Mouse (Mus musculus) heart, postnatal 4 days (tissue): ENCODE measurements around the gene Fpr1. TPM values are rescaled to one million over a fixed set of nuclear protein-coding genes. Genes with fewer than 3 reads are reported as not detected.
"Not testable (repeated sequence)": the region's sequence is repeated elsewhere in the genome, so short reads cannot be mapped to it uniquely, and the experiment has no call there.

Experiments
- DNase-seq: peaks from one replicate; pipeline ENCODE4 v3.0.0; 2021
- total RNA-seq, 2 experiments: library from RNA; stranded (reverse); gene quantifications; 2 replicates each; pipeline ENCODE4 v1.2.3; 2021

Fpr1 gene
- total RNA-seq = not detected

GRCm38 (mm10) chr17:17883840-17884239, at the start of gene Fpr1:
Fpr1 (minus strand) TSS chr17:17883940.
- no peak for DNase-seq

- DNase-seq = no peak
Observed at GRCm38 (mm10) chr17:17917782-17918181, 34.0 kb upstream of the Fpr1 start.

DNA sequence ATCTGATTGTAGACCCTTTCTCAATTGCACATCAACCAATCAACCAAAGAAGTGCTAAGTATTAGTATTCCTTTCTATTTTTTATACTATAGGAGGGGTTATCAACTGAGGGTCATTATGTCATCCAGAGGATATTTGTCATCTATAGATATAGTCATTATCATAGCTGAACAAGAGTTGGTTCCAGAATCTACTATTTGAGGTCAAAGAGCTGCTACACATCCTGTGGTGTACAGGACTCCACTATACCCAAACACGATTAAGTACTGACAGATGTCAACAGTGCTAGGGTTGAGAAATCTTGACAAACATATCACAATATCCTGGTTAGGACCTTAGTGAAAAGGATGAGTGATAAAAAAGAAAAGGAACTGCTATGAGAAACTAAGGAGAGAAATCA, 33.6 kb upstream of the Fpr1 start:
- DNase-seq = no peak

DNA sequence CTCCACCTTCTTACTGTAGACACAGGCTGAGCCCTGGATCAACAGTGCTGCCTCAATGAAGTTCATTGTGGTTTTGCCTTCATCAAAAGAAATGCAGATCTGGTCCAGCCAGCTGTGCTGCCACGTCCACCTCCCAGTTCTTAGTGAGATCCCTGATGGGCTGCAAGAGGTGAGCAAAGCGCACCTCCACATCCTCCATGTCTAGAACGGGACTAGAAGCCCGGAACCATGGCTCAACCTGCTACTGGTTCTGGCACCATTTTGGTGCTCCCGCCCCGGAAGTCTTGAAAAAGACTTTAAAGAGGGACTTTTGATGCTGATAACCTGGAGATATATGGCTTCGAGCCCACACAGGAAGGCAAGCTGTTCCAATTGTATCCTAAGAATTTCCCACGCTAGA, 28.9 kb upstream of the Fpr1 start:
- not testable (repeated sequence) for DNase-seq

- DNase-seq = peak; percentile 84
Observed at GRCm38 (mm10) chr17:17909636-17910421, 26.1 kb upstream of the Fpr1 start.

DNA sequence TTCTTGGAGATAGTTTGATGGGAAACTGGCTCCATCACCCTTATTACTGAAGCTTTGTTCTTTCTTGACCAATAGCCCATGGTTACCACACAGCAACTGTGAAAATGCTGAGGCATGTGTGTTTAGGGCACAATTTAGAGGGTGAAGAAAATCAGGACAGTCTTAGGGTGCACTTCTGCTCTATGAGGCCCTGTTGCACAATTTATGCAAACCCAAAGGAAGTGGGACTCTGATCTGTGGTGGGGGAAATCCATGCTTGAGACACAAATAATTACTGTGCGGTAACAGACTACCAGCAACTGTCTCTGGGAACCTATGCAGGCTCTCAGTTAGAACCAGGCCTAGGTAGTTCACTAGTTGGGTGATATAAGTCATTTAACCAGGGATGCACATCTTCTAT, 17.0 kb upstream of the Fpr1 start:
- DNase-seq = no peak

DNA sequence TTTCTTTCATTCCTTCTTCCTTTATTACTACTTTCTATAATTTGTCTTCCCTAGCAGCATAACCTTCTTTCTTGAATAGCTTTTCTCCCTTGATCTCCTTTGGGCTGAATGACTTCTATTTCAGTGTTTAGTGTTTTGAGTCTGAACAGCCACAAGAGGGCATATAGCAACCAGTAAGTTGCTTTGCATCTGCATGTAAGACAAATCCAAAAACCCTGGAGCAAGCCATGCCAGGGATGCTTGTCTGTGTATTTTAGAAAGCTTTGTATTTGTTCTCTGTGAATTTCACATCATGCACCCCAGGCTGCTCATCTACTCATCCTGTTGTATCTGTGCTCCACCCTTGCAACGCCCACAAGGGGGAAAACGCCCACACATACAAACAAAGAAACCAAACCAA, 15.5 kb upstream of the Fpr1 start:
- DNase-seq = no peak

- peak; percentile 43 for DNase-seq
Observed at GRCm38 (mm10) chr17:17896039-17896438, 12.3 kb upstream of the Fpr1 start.

- DNase-seq = no peak
Observed at GRCm38 (mm10) chr17:17889732-17890425, 6.1 kb upstream of the Fpr1 start.

DNA sequence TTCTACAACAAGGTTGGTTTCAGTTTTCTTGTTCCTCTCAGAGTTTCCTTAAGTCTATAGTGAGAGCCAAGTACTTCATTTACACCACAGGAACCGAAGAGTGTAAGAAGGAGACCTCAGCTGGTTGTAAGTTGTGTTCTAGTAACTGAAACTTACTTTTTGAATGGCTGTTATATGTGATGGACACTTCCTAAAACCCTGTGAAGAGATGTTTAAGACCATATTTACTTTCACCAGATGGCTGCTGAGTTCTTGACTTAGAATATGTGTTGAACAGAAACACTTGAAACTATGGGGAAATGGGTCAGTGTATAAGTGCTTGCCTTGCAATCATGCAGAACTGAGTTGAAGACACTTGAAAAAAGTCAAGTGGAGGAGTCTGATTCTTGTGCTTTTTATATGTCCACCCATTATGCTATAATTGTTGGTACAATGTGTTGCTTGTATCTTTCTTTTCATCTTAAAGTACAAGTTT, 4.1 kb upstream of the Fpr1 start, which contains the start of the genes Fpr2 and Fpr3:
Gene Fpr2 (plus strand): TSS at position 51 of the 475 bp plus-strand sequence.
Gene Fpr3 (plus strand): TSS at position 79 of the 475 bp plus-strand sequence.
- DNase-seq = no peak

- no peak for DNase-seq
Observed at GRCm38 (mm10) chr17:17882672-17883071, 1.1 kb downstream of the Fpr1 start.

DNA sequence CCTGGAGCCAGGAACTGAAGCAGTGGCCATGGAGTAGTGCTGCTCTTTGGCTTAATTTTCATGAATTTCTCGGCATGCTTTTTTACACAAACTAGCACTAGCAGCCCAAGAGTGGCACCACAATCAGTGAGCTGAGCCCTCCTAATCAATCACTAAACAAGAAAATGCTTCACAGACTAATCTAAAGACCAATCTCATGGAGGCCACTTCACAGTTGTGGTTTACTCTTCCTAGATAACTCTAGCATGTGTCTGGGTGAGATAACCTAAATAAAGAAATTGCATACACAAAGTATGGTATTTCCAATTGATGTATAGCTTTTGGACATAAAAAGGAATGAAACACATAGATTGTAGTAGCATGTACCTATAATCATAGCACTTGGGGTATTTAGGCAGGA, 4.4 kb downstream of the Fpr1 start:
- DNase-seq = no peak

DNA sequence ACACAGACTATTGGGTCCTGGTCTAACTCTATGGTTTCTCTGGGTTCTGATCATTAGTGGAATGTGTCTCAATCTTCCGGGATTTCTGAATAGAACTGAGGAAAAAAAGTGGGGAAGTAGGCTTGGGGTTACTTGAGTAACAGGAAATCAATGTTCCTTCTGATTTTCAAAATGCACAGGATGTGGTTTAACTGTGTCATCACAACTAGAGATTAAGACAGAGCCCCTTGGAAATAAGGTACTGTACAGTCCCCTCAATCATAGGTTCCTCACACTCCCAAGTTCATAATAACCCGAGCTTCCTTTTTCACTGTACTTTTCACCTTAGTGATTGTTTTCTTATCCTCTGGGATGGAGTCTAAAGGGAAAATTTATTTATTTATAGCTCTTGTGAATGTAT, 12.0 kb downstream of the Fpr1 start:
- DNase-seq = no peak

GRCm38 (mm10) chr17:17870892-17871550, 12.7 kb downstream of the Fpr1 start:
- no peak for DNase-seq

GRCm38 (mm10) chr17:17866801-17867469, 16.8 kb downstream of the Fpr1 start:
- DNase-seq = no peak

DNA sequence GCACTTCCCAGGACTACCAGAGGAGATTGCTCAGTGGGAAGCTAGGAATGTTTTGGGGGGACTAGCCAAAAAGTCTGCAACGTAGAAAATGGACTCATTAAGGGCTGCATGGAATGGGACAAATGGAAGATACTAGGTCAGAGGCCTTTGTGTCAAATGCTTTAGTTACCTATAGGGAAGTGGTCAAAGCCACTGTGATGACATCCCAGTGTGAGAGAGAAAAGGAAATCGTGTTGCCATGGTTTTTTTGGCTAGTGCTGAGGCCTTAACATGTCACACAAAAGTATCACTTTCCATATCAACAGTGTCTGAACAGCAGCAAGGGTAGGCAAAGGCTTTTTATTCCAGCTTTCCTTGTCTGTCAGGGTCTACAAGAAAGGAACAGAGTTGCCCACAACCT, 18.6 kb downstream of the Fpr1 start:
- no peak for DNase-seq

DNA sequence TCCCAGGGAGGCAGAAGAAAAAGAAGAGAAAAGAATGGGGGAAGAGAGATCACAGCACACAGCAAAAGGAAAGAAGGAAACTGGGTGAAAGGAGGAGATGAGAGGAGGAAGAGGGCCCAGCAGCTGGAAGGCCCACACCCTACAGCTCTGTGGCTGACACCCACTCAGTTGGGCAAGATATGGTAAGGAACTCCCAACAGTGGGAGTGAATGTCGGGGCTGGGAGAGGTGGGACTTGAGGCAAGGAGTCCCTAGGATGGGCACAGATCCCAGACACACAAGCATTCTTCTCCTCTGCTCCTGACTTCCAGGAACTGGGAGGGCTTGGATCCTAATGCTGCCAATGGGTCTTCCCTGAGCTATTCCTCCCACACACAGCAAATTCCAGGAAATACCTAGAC, 21.4 kb downstream of the Fpr1 start:
- peak; percentile 26 for DNase-seq

GRCm38 (mm10) chr17:17860110-17860509, 23.6 kb downstream of the Fpr1 start:
- DNase-seq = no peak

GRCm38 (mm10) chr17:17857446-17857845, 26.3 kb downstream of the Fpr1 start:
- no peak for DNase-seq

- DNase-seq = no peak
Observed at GRCm38 (mm10) chr17:17856612-17857011, 27.1 kb downstream of the Fpr1 start.

GRCm38 (mm10) chr17:17855064-17855838, 28.5 kb downstream of the Fpr1 start, which contains the start of gene Has1:
Has1 (minus strand) TSS chr17:17855205.
- DNase-seq = no peak
